Mouse (Mus musculus): ENCODE data around the gene Ptprb. TPM values are rescaled to one million over a fixed set of nuclear protein-coding genes. Genes with fewer than 3 reads are reported as not detected.

Gene Ptprb
- total RNA-seq (2021): 10 to 100 TPM; 53.8 to 58.0 TPM
- long read RNA-seq, experiment 1, full-length matches to known transcripts: 2 of 15 reads
- long read RNA-seq, experiment 1, partial matches to known transcripts: 3 of 15 reads
- long read RNA-seq, experiment 1, other reads (novel, unspliced or antisense): 10 of 15 reads
- long read RNA-seq, experiment 2, partial matches to known transcripts: 0 of 2 reads
- long read RNA-seq, experiment 2, other reads (novel, unspliced or antisense): 2 of 2 reads

- peak in 1 of 2 experiments; percentile 27 for DNase-seq
Observed at GRCm38 (mm10) chr10:116275280-116275679, at the start of gene Ptprb. Ptprb (plus strand) TSS chr10:116275523.

- DNase-seq: no peak
Observed at GRCm38 (mm10) chr10:116235299-116235698, 40.0 kb upstream of the Ptprb start.

DNA sequence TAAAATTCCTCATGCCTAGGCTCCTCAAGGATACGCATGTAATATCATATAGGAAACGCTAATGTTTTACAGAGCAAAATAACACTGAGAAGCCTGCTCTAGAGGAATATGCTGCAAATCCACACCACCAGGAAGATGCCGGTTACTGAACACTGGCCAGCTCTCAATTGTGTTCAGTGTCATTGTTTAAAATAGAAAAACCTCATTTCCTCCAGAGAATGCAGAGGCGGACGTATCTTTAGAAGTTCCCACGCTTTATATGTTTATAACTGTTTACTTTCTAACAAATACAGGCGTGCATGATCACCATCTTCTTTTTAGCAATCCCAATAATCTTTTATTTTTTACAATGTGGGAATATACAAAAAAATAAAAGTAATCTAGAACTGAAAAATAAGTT lies 33.1 kb upstream of the Ptprb start:
- DNase-seq: no peak

DNA sequence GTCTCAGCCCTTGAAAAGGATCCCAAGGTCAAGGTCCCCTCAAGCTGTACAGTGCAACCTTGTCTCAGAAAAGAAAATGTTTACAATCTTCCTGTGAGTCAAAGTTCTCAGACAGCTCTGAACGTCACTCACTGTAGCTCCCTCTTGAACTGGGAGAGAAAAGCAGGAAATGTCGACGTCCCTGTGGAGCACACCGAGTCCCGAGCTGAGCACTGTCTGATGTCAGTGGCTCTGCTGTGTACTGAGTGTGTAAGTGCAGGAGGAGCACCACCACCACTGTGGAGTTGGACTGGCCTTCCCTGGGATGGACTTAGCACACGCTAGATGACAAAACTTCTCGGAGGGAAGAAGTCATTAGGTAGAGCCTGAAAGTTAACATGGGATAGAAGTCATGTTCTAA lies 31.9 kb upstream of the Ptprb start:
- peak in 1 of 2 experiments; percentile 46 for DNase-seq

DNA sequence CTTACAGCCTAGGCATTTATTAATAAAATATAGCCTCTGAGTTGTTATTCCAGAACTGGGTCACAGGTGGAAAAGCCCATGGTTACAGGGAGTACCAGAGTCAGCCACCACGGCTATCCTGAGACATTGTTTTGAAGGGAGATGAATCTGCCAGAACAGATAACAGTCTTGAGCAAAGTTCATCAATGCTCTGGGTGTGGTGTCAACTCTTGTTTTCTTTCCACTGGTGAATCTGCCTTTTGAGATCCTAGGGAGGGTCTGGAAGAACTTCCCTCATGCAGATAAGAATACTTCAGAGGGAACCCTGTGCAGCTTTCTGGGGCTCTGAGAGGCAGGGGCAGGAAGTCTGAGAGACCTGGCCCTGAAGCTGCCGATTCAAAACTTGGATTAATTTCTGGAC lies 29.7 kb upstream of the Ptprb start:
- DNase-seq: peak in 1 of 2 experiments; percentile 7

DNA sequence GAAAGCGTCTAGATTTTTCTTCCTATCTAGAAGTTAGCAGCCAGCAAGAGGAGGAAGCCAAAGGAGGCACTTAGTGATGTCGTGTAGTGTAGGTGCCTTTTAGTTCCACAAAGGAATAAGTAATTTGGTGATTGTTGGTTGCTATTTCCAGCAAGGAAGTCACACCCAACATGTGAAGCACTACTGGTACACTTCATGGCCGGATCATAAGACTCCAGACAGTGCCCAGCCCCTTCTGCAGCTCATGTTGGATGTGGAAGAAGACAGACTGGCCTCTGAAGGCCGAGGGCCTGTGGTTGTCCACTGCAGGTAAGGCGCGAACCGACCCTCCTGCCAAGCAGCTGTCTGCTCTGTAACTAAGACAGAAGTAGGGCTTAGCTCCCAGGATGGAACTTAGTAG lies 22.7 kb upstream of the Ptprb start:
- peak in 1 of 2 experiments; percentile 47 for DNase-seq

DNA sequence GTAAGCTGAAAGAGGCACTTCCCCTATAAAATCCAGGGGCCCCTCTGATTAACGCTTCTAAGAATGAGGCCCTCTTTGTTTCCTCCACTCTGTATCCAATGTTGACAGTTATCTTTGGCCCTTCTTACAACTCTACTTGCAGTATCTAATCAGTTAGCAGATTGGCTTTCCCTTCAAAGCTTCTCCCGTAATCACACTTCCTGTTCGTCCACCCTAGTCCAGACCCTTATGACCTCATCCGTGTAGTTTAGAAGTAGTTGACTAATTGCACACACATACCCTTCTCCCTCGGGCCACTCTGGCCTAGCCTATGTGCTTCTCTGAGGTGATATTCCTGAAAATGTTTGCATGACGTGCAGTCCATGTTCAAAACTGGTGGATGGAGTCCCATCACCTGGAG lies 21.4 kb upstream of the Ptprb start:
- peak in 1 of 2 experiments; percentile 50 for DNase-seq

GRCm38 (mm10) chr10:116259298-116259697 lies 16.0 kb upstream of the Ptprb start:
- no peak for DNase-seq

DNA sequence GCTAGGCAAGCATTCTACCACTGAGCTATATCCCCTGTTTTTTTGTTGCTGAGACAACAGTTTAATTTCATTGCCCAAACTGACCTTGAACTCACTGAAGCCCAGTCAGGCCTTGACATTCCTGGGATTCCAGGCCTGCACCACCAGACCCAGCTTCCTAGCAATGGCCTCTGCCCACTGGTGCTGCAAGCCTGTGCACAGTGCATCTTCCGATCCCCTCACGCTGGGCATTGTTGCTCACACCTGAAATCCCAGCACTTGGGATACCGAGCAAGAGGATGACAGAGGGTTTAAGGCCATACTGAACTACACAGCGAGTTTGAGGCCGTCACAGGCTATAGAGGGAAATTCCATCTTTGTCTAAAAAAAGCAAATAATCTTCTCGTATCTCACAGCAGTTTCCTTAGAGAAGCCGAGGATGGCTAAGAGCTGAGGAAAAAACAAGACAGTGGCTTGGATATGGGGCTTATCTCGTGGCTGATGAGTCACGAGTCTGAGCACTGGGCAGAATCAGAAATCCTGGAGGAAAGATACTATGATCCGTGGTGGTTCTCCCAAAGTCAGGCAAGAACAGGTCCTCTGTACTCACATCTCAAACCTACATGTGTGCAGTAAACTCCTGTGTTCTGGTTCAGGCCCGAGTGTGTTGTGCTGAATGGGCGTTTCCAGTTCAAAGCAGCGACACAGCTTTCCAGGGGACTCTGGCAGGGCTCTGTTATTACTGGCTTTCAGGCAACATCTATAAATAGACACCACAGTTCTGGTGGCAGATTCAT lies 14.5 kb upstream of the Ptprb start:
- peak; percentile 81 to 82 for DNase-seq

DNA sequence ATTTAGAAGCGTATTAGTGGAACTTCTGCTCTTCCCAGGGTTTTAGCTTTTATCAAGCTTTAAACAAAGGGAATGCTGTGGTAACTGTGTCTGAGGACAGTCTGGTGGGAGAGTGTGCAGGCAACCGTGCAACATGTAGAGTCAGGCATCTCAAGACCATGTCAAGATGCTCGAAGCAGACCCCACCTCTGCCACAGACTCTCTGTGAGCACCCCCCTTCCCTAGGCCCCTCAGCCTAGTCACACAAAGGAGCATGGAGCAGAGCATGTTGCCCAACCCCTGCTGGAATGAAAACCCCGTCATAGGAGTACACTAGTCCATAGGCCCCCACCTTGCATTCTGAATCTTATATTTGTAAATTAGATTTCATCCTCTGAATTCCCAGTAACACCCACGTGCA lies 13.8 kb upstream of the Ptprb start:
- DNase-seq: peak in 1 of 2 experiments; percentile 20

- DNase-seq: peak in 1 of 2 experiments; percentile 17
Observed at GRCm38 (mm10) chr10:116264521-116264920, 10.8 kb upstream of the Ptprb start.

DNA sequence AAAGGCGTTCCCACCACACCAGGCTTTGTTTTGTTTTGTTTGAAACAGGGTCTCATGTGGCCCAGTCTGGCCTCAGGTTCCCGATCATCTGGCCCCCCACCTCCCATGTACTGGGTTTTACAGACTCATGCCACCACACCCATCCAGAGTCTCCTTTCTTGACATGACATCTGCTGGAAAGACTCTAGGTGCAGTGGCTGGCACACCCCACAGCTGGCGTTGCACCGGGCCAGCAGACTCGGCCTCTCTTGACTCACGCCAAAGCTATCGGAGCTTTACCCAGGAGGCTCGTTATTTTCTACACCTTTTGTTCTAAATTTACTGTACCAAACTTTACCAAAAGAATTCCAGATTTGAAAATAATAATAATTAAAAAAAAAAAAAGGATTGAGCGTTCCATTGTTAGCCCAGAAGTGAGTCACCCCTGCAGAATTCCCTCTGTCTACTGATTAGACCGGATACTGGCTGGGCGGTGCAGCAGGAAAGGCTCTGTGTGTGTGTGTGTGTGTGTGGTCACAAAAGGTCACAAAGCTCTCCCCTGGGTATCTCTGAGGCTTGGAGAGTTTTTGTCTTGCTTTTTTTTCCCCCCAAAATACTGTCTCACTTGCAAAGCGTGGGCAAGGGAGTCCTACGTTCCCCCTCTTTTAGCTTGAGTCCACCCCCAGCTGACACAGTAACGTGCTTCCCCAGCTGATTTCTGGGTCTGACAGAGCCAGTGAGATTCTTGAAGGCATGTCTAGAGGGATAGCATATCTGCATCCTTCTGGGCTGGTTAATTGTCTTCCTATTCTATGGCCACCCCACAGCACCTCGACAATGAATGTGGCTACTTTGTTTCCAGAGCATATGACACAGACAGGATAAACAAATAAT lies 8.5 kb upstream of the Ptprb start:
- DNase-seq: peak; percentile 77 to 87

GRCm38 (mm10) chr10:116267434-116267822 lies 7.9 kb upstream of the Ptprb start:
- DNase-seq: peak; percentile 19 to 24

DNA sequence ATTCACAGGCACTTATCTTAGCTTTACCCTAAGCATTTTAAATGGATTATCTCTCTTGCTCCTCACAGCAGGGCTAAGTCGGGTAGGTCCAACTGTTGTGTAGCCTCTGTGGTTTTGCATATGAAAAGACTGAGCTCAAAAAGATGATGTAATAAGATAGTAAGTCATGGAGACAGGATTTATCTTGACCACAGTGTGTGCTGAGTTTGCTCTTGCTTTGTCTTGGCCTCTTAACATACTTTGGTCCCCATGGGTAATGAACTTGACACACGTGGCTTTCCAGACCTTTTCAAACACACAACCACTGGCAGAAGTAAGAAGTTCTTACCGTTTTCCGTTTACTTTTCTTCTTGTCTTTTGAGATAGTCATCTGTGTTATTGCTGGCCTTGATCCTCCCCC lies 7.0 kb upstream of the Ptprb start:
- DNase-seq: no peak

- peak; percentile 20 for DNase-seq
Observed at GRCm38 (mm10) chr10:116270646-116271469, 4.5 kb upstream of the Ptprb start.

DNA sequence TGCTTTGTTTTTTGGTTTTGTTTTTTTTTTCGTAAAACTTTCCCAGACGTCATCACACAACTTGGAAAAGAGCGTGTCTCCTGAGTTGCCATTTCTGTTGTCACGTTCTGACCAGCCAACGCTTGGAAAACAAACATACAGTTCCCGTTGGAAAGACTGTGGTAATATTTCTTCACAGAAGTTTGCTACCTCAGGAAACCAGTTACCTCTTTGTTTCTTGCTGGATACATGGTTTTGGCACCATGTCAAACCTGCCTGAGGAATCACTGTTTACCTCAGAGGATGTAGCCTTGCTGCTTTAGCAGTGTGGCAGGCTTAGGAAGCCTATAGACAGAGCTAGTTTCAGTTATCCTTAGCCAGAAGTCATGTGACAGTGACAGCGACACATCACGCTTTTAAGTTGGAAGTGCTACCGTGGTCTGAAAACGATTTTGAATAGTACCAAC lies 3.8 kb upstream of the Ptprb start:
- no peak for DNase-seq

- no peak for DNase-seq
Observed at GRCm38 (mm10) chr10:116272156-116272555, 3.2 kb upstream of the Ptprb start.

DNA sequence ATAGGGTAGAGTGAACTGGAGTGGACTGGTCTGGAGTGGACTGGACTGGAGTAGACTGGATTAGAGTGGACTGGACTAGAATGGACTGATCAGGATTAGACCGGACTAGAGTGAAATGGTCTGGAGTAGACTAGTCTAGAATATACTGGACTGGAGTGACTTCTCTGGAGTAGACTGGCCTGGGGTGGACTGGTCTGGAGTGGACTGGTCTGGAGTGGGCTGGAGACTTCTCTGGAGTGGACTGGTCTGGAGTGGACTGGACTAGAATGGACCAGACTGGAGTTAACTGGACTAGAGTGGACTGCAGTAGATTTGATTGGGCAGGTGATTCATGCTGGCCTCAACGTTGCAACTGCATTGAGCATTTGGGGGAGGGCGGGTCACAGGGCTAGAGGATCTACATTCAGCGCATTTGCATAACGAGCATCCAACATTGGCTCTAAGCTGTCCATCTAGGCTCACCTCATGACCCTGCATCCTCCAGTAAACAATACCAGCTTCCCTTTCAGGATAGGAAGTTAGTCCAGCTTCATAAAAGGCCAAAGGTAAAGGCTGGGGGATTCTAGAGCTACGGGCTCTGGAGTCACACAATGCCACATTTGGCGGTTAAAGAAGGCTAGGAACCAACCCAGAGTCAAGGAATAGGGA lies 11.5 kb downstream of the Ptprb start:
- DNase-seq: peak in 1 of 2 experiments; percentile 41

GRCm38 (mm10) chr10:116288130-116288529 lies 12.8 kb downstream of the Ptprb start:
- DNase-seq: peak; percentile 41 to 80

GRCm38 (mm10) chr10:116290483-116290882 lies 15.2 kb downstream of the Ptprb start:
- DNase-seq: no peak

DNA sequence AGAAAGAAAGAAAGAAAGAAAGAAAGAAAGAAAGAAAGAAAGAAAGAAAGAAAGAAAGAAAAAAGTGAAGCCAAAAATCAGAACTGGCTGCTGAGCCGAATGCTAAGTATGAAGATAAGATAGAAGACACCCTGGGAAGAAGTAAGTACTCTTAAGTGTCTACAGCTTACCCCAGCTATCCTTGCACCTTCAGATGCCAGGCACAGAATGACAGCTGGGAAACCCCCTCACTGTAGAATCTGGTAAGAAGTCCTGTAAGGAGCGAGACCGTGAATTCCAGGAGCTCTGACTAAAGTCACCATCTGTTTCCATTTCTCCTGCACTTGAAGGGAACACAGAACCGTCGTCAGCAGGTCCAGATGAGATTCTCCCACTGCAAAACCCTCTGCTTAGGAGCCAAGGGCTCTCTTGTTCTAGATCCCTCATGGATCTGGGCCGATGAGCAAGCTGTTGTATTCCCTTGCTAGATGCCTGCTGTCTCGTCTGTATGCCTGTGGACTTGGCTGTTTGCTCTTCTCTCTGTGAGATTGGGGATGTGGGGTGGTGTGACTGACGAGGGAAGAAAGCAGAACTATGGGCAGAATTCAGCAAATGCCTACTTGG lies 15.9 kb downstream of the Ptprb start:
- DNase-seq: no peak

Data from heart, adult 18-20 months (tissue).